Mouse (Mus musculus) inflammation-experienced regulatory T-cells, adult 6 months (primary cell): ENCODE measurements around the gene Arhgap23. TPM values are rescaled to one million over a fixed set of nuclear protein-coding genes. Genes with fewer than 3 reads are reported as not detected.

ENCODE experiments used
- ATAC-seq: one replicate; pipeline ENCODE4 v1.8.0; 2017
- polyA plus RNA-seq, 3 experiments: library from polyadenylated mRNA; unstranded; fragments of 100-300 nt; shearing (Covaris generic); gene quantifications; one replicate each; pipeline ENCODE4 v1.2.1; 2017

Gene Arhgap23
- polyA plus RNA-seq, 3 experiments from 2014 or later, result not detected

GRCm38 (mm10) chr11:97534442-97535307 is 119.3 kb downstream of the Arhgap23 start:
- ATAC-seq, result no peak

DNA sequence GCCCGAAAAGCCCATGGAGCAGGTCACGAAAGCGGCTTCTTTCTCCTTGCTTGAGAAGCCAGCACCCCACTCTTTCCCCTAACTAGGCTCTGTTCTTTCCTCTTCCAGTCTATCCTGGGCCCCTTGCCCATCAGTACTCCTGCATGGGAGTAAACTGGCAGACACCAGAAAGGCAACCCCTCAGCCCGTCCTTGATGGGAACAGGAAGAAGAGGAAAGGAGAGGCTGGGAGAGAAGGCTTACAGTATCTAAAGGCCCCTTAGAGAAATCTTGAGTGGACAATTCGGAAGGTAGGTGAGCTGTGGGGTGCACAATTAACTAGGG is 119.9 kb downstream of the Arhgap23 start:
- ATAC-seq, result no peak

- ATAC-seq, result no peak
Observed at GRCm38 (mm10) chr11:97535660-97536059, 120.3 kb downstream of the Arhgap23 start.

- ATAC-seq, result no peak
Observed at GRCm38 (mm10) chr11:97536083-97536747, 120.9 kb downstream of the Arhgap23 start.

- no peak for ATAC-seq
Observed at GRCm38 (mm10) chr11:97536835-97537579, 121.7 kb downstream of the Arhgap23 start.

- ATAC-seq, result no peak
Observed at GRCm38 (mm10) chr11:97537580-97538089, 122.3 kb downstream of the Arhgap23 start.

DNA sequence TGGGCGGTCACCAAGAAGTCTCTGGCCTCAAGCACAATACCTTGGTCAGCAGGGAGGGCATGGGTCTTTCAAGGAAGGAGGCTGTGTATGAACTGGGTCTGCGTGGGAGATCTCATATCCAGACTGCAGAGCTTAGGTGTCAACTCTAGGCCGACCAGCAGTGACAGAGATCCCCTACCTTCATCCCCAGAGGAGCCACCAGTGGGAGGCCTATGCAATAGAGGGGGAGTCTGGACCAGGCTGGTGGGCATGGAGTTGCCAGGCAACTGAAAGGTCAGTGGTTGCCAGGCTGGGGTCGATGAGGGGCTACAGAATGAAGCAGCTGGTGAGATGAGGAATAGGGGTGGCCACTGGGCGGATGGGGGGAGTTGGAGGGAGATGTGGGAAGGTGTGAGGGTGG is 124.3 kb downstream of the Arhgap23 start:
- no peak for ATAC-seq

GRCm38 (mm10) chr11:97540136-97540535 is 124.8 kb downstream of the Arhgap23 start:
- no peak for ATAC-seq

- no peak for ATAC-seq
Observed at GRCm38 (mm10) chr11:97540604-97541003, 125.3 kb downstream of the Arhgap23 start.

GRCm38 (mm10) chr11:97542171-97543150 is 127.1 kb downstream of the Arhgap23 start:
- ATAC-seq, result no peak

DNA sequence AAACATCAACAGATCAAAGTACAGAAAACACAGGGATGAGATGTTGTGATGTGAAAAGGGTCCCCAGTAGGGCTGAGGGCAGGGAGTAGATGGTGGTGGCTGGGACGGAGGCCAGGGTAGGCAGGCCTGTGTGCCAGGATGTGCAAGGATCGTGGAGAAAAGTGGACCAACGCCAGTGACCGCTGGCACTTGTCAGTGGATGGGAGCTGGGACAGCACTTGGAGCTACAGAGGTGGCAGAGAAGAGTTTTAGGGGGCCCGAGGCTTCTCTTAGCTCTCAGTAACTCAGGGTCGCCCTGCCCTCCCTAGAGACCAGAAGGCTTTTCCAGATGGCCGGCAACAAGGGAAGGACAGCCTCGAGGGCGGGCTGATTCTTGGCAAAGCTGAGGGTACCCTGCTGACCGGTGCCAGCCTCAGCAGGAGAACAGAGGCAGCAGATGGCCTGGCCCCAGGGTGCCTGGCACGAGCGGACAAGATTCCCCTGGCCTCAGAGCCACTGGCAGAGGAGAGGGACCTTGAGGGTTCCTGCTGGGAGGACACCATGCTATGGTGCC is 127.9 kb downstream of the Arhgap23 start:
- no peak for ATAC-seq

GRCm38 (mm10) chr11:97543883-97544282 is 128.6 kb downstream of the Arhgap23 start:
- no peak for ATAC-seq

DNA sequence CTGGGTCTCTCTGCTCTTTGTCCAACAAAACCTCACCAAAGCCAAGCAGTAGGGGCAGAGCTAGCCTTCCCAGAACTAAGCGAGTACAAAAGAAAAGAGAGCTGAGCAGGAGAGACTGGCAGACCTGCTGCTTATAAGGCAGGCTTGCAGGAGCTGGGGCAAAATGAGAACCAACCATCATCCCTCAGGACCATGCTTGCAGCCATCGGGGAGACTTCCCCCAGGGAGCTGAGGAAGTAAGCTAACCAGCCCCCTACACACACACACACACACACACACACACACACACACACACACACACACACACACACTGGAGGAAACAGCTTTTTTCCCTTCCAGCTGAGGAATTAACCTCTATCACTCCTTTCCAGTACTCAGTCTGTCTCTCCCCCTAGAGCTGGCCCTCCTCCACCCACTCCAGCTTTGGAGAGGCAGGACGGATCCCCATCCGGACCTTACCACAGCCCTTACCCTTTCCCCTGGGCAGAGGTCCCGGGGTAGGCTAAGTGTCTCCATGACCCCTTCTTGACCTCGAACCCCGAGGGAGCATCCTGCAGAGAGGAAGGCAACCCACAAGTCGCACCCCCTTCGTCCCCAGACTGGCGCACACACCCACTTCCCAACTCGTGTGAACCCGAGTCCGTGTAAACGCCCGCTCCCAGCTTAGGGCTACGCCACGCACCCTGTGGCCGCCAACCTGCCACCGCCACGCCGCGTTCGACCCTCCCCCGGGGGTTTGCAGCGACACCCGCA is 130.7 kb downstream of the Arhgap23 start:
- ATAC-seq, result no peak

GRCm38 (mm10) chr11:97546804-97547411 is 131.6 kb downstream of the Arhgap23 start:
- ATAC-seq, result no peak

GRCm38 (mm10) chr11:97547957-97548706 is 132.8 kb downstream of the Arhgap23 start:
- ATAC-seq, result no peak

GRCm38 (mm10) chr11:97548757-97549156 is 133.4 kb downstream of the Arhgap23 start:
- ATAC-seq, result no peak
